10 mouse cellular contexts compared by ENCODE assay signal in genomic region chr2:115858927-115859326, GRCm38 (mm10).
DNase-seq lines count a peak whose midpoint lies in the region; ATAC-seq and TF ChIP-seq lines count a peak whose summit lies in the region.
"Had no signal": no experiment of that assay in that cellular context is flagged by ENCODE, and none has a peak within 500 bp of the region (broad histone marks: within the 10 kb centered on the region; RNA-seq: fewer than 3 reads in every experiment).

No protein-coding gene starts in this region.

- peaks cover 39% of the 10 kb centered on the region for H3K4me1 ChIP-seq in kidney, embryonic 14.5 days (ENCODE audit: control insufficient read depth, insufficient read depth, low read length)
- peaks cover 73% of the 10 kb centered on the region for H3K4me1 ChIP-seq in forebrain, embryonic 10.5 days
- H3K4me1 ChIP-seq in intestine, postnatal 0 days (replicated peaks; ENCODE audit: control insufficient read depth, insufficient read depth, low read length): no peaks in the 10 kb centered on the region
- peaks cover 23% of the 10 kb centered on the region; the same call in 1 of the 2 replicates for H3K4me1 ChIP-seq in neural tube, embryonic 14.5 days (ENCODE audit: control insufficient read depth, insufficient read depth, low read length)

- H3K36me3 ChIP-seq in kidney, embryonic 14.5 days (ENCODE audit: control insufficient read depth, insufficient read depth, low read length): peaks cover 9% of the 10 kb centered on the region; the same call in 1 of the 2 replicates
- peaks cover 7% of the 10 kb centered on the region for H3K36me3 ChIP-seq in forebrain, embryonic 10.5 days (replicated peaks)
- H3K36me3 ChIP-seq in intestine, postnatal 0 days (ENCODE audit: control insufficient read depth, insufficient read depth): no peaks in the 10 kb centered on the region
- H3K36me3 ChIP-seq in neural tube, embryonic 14.5 days (ENCODE audit: control insufficient read depth, insufficient read depth, low read length): no peaks in the 10 kb centered on the region

- peak overlapping the region; percentile 95 for H3K27ac ChIP-seq in kidney, embryonic 14.5 days (ENCODE audit: low read depth, low read length)
- H3K27ac ChIP-seq in forebrain, embryonic 10.5 days: peak overlapping the region; percentile 83
- no peak overlapping the region for H3K27ac ChIP-seq in intestine, postnatal 0 days (ENCODE audit: low read depth, low read length)
- no peak overlapping the region for H3K27ac ChIP-seq in neural tube, embryonic 14.5 days (ENCODE audit: low read depth, low read length)

- DNase-seq in kidney, adult 11 months: no peak
- no peak for DNase-seq in forebrain, embryonic 10.5 days (ENCODE audit: extremely low spot score, low spot score)
- no peak for DNase-seq in embryo, embryonic 9.5 days (ENCODE audit: extremely low spot score)
- DNase-seq in adrenal gland, adult 2 months: no peak
- DNase-seq in left cerebral cortex, postnatal 14 days (ENCODE audit: low spot score in 2 of 2): no peak
- DNase-seq: gastrocnemius, postnatal 14 days had no signal

- H3K4me3 ChIP-seq in kidney, embryonic 14.5 days (ENCODE audit: low read length): peak overlapping the region; percentile 22
- H3K4me3 ChIP-seq in forebrain, embryonic 10.5 days: peak overlapping the region; percentile 51
- no peak overlapping the region for H3K4me3 ChIP-seq in intestine, postnatal 0 days (ENCODE audit: low read depth, low read length)
- peak overlapping the region; percentile 5; the same call in 1 of the 2 replicates for H3K4me3 ChIP-seq in neural tube, embryonic 14.5 days (ENCODE audit: low read depth, low read length)
- H3K4me3 ChIP-seq: myocyte had no signal

- 2% methylated on average over 10 of the region's 10 CpGs for WGBS in kidney, embryonic 14.5 days
- WGBS in forebrain, embryonic 10.5 days: 0% methylated on average over 10 of the region's 10 CpGs
- WGBS in intestine, postnatal 0 days: 27% methylated on average over 10 of the region's 10 CpGs
- 1% methylated on average over 10 of the region's 10 CpGs for WGBS in neural tube, embryonic 14.5 days

- no peaks in the 10 kb centered on the region for H3K27me3 ChIP-seq in kidney, embryonic 14.5 days (ENCODE audit: control insufficient read depth, insufficient read depth, low read length)
- H3K27me3 ChIP-seq in forebrain, embryonic 10.5 days (ENCODE audit: poor library complexity, severe bottlenecking): peaks cover 92% of the 10 kb centered on the region
- H3K27me3 ChIP-seq in intestine, postnatal 0 days (replicated peaks; ENCODE audit: control insufficient read depth, insufficient read depth, low read length): peaks cover 76% of the 10 kb centered on the region
- 0 out of 2 replicates have a peak, but pooled peaks cover 4% of the 10 kb centered on the region for H3K27me3 ChIP-seq in neural tube, embryonic 14.5 days (ENCODE audit: control insufficient read depth, insufficient read depth, low read length)

- no peak; the same call in 1 of the 2 replicates for ATAC-seq in kidney, embryonic 14.5 days (ENCODE audit: low FRiP score, low TSS enrichment)
- no peak for ATAC-seq in intestine, postnatal 0 days
- ATAC-seq in neural tube, embryonic 14.5 days (ENCODE audit: low read depth): no peak; the same call in 1 of the 2 replicates

- H3K9ac ChIP-seq in kidney, embryonic 14.5 days (ENCODE audit: low read depth, low read length): peak overlapping the region; percentile 54; the same call in 1 of the 2 replicates
- H3K9ac ChIP-seq in intestine, postnatal 0 days (ENCODE audit: low read depth, low read length): no peak overlapping the region
- H3K9ac ChIP-seq in neural tube, embryonic 14.5 days (replicated peaks; ENCODE audit: low read depth, low read length): no peak overlapping the region

- intact Hi-C loops in left cerebral cortex, postnatal 14 days (cut with DNase I): loop anchor here (5.0 to 10.0 kb wide), 4 partner anchors 347 to 1234 kb away; no protein-coding TSS in a partner anchor

- no peak for TF ChIP-seq CTCF in intestine, postnatal 0 days (IDR thresholded peaks at IDR 0.05; ENCODE audit: low read depth)

- peak overlapping the region; percentile 51 for H3K4me2 ChIP-seq in kidney, embryonic 14.5 days (replicated peaks; ENCODE audit: low read depth, low read length)
- 0 out of 2 replicates have a peak overlapping the region, but pooled peaks have one; percentile 55 for H3K4me2 ChIP-seq in intestine, postnatal 0 days (replicated peaks; ENCODE audit: low read depth)
- H3K4me2 ChIP-seq in neural tube, embryonic 14.5 days (ENCODE audit: low read depth, low read length): peak overlapping the region; percentile 48

- no peaks in the 10 kb centered on the region for H3K9me3 ChIP-seq in kidney, embryonic 14.5 days (ENCODE audit: control insufficient read depth, low read length)
- no peaks in the 10 kb centered on the region for H3K9me3 ChIP-seq in forebrain, embryonic 10.5 days
- no peaks in the 10 kb centered on the region for H3K9me3 ChIP-seq in intestine, postnatal 0 days (ENCODE audit: control insufficient read depth)
- no peaks in the 10 kb centered on the region for H3K9me3 ChIP-seq in neural tube, embryonic 14.5 days (ENCODE audit: control insufficient read depth, low read length)

Comparison
In these comparisons a context has a peak if more than half of its experiments do, and no peak if none do; other contexts are left out.
1. H3K27ac ChIP-seq: peak in kidney, embryonic 14.5 days (single experiment) and forebrain, embryonic 10.5 days (single experiment); none in intestine, postnatal 0 days (single experiment) and neural tube, embryonic 14.5 days (single experiment).
2. Peak in every context shown above with its lines, with median percentiles within 50 percentile points of each other: H3K4me2 ChIP-seq.